Mouse (Mus musculus): Measurements from ENCODE around the gene Cacng4. TPM values are rescaled to one million over a fixed set of nuclear protein-coding genes. Genes with fewer than 3 reads are reported as not detected.

Gene Cacng4
- polyA plus RNA-seq, 1 experiment = 0.14 TPM

- H3K4me2 ChIP-seq (ENCODE audit: low read depth) = peak overlapping the region; percentile 73
- no peaks in the 10 kb centered on the region for H3K36me3 ChIP-seq (ENCODE audit: control insufficient read depth, insufficient read depth)
- H3K79me2 ChIP-seq (ENCODE audit: control insufficient read depth, insufficient read depth) = no peaks in the 10 kb centered on the region
- H3K27me3 ChIP-seq (ENCODE audit: control insufficient read depth, insufficient read depth, insufficient read length) = no peaks in the 10 kb centered on the region
- H3ac ChIP-seq (ENCODE audit: control insufficient read depth, insufficient read length) = no peak overlapping the region
- TF ChIP-seq E2F4 (IDR thresholded peaks at IDR 0.05; ENCODE audit: insufficient read depth) (no peak), USF1 (IDR thresholded peaks at IDR 0.05; ENCODE audit: low read depth) (no peak), SRF (IDR thresholded peaks at IDR 0.05; ENCODE audit: control insufficient read depth, insufficient read length, low read depth) (peak; percentile 26), MAX (IDR thresholded peaks at IDR 0.05; ENCODE audit: low read depth) (no peak), TCF12 (IDR thresholded peaks at IDR 0.05; ENCODE audit: insufficient read depth, poor library complexity, severe bottlenecking) (peak; percentile 86), TCF3 (IDR thresholded peaks at IDR 0.05; ENCODE audit: insufficient read length, low read depth) (peak; percentile 82), MYOG (IDR thresholded peaks at IDR 0.05; ENCODE audit: control insufficient read depth in 1 of 3, insufficient read depth in 1 of 3, insufficient read length in 2 of 3, low read depth in 2 of 3) (peak; percentile 92 to 99 (median 97)), POLR2AphosphoS2 (IDR thresholded peaks at IDR 0.05; ENCODE audit: insufficient read length, low read depth) (no peak), REST (IDR thresholded peaks at IDR 0.05; ENCODE audit: insufficient read depth, insufficient read length) (no peak), CEBPB (IDR thresholded peaks at IDR 0.05; ENCODE audit: insufficient read depth, poor library complexity, severe bottlenecking) (peak; percentile 38; the same call in 1 of the 2 replicates), MYOD1 (IDR thresholded peaks at IDR 0.05; ENCODE audit: control insufficient read depth in 1 of 3, insufficient read length in 2 of 3, low read depth in 2 of 3) (peak; percentile 79 to 99 (median 91))
- no peak overlapping the region for H3K4me3 ChIP-seq
Measured at GRCm38 (mm10) chr11:107731498-107731897, 62.9 kb downstream of the Cacng4 start.

GRCm38 (mm10) chr11:107730940-107731339 lies 63.4 kb downstream of the Cacng4 start:
- TF ChIP-seq POLR2AphosphoS2 (IDR thresholded peaks at IDR 0.05; ENCODE audit: insufficient read length, low read depth) (no peak), MYOG (IDR thresholded peaks at IDR 0.05; ENCODE audit: control insufficient read depth in 1 of 3, insufficient read depth in 1 of 3, insufficient read length in 2 of 3, low read depth in 2 of 3) (peak in 1 of 3 experiments; percentile 18), SRF (IDR thresholded peaks at IDR 0.05; ENCODE audit: control insufficient read depth, insufficient read length, low read depth) (no peak), MYOD1 (IDR thresholded peaks at IDR 0.05; ENCODE audit: control insufficient read depth in 1 of 3, insufficient read length in 2 of 3, low read depth in 2 of 3) (peak in 1 of 3 experiments; percentile 16), REST (IDR thresholded peaks at IDR 0.05; ENCODE audit: insufficient read depth, insufficient read length) (no peak), POLR2A (IDR thresholded peaks at IDR 0.05; ENCODE audit: insufficient read length, low read depth) (peak; percentile 31), CEBPB (IDR thresholded peaks at IDR 0.05; ENCODE audit: insufficient read depth, poor library complexity, severe bottlenecking) (no peak), MAX (IDR thresholded peaks at IDR 0.05; ENCODE audit: low read depth) (no peak), USF1 (IDR thresholded peaks at IDR 0.05; ENCODE audit: low read depth) (peak; percentile 11), E2F4 (IDR thresholded peaks at IDR 0.05; ENCODE audit: insufficient read depth) (no peak), TCF12 (IDR thresholded peaks at IDR 0.05; ENCODE audit: insufficient read depth, poor library complexity, severe bottlenecking) (no peak), TCF3 (IDR thresholded peaks at IDR 0.05; ENCODE audit: insufficient read length, low read depth) (no peak)
- H3K36me3 ChIP-seq (ENCODE audit: control insufficient read depth, insufficient read depth) = no peaks in the 10 kb centered on the region
- H3K4me3 ChIP-seq = no peak overlapping the region
- no peak overlapping the region for H3ac ChIP-seq (ENCODE audit: control insufficient read depth, insufficient read length)
- no peaks in the 10 kb centered on the region for H3K79me2 ChIP-seq (ENCODE audit: control insufficient read depth, insufficient read depth)
- no peaks in the 10 kb centered on the region for H3K27me3 ChIP-seq (ENCODE audit: control insufficient read depth, insufficient read depth, insufficient read length)
- peak overlapping the region; percentile 73 for H3K4me2 ChIP-seq (ENCODE audit: low read depth)

- Histone ChIP-seq H3K4me2 (ENCODE audit: low read depth) (peak overlapping the region; percentile 77), H3K4me3 (no peak overlapping the region), H3K27me3 (ENCODE audit: control insufficient read depth, insufficient read depth, insufficient read length) (no peaks in the 10 kb centered on the region), H3K79me2 (ENCODE audit: control insufficient read depth, insufficient read depth) (no peaks in the 10 kb centered on the region), H3ac (ENCODE audit: control insufficient read depth, insufficient read length) (no peak overlapping the region), H3K36me3 (ENCODE audit: control insufficient read depth, insufficient read depth) (no peaks in the 10 kb centered on the region)
- no peak for TF ChIP-seq SRF (IDR thresholded peaks at IDR 0.05; ENCODE audit: control insufficient read depth, insufficient read length, low read depth)
- TF ChIP-seq CEBPB (IDR thresholded peaks at IDR 0.05; ENCODE audit: insufficient read depth, poor library complexity, severe bottlenecking) = 0 out of 2 replicates have a peak, but pooled peaks have one; percentile 1
- TF ChIP-seq MYOD1 (IDR thresholded peaks at IDR 0.05; ENCODE audit: control insufficient read depth in 1 of 3, insufficient read length in 2 of 3, low read depth in 2 of 3) = peak in 1 of 3 experiments; percentile 34
Measured at GRCm38 (mm10) chr11:107729141-107729540, 65.2 kb downstream of the Cacng4 start.

- Histone ChIP-seq H3K27me3 (ENCODE audit: control insufficient read depth, insufficient read depth, insufficient read length) (no peaks in the 10 kb centered on the region), H3K36me3 (ENCODE audit: control insufficient read depth, insufficient read depth) (no peaks in the 10 kb centered on the region), H3K4me3 (no peak overlapping the region), H3K79me2 (ENCODE audit: control insufficient read depth, insufficient read depth) (no peaks in the 10 kb centered on the region), H3K4me2 (ENCODE audit: low read depth) (peak overlapping the region; percentile 77), H3ac (ENCODE audit: control insufficient read depth, insufficient read length) (no peak overlapping the region)
- TF ChIP-seq REST (IDR thresholded peaks at IDR 0.05; ENCODE audit: insufficient read depth, insufficient read length) = no peak
- peak; percentile 88 for TF ChIP-seq TCF12 (IDR thresholded peaks at IDR 0.05; ENCODE audit: insufficient read depth, poor library complexity, severe bottlenecking)
- TF ChIP-seq USF1 (IDR thresholded peaks at IDR 0.05; ENCODE audit: low read depth) = no peak
- peak; percentile 54 to 99 (median 91) for TF ChIP-seq MYOG (IDR thresholded peaks at IDR 0.05; ENCODE audit: control insufficient read depth in 1 of 3, insufficient read depth in 1 of 3, insufficient read length in 2 of 3, low read depth in 2 of 3)
- peak; percentile 5 to 97 (median 91) for TF ChIP-seq MYOD1 (IDR thresholded peaks at IDR 0.05; ENCODE audit: control insufficient read depth in 1 of 3, insufficient read length in 2 of 3, low read depth in 2 of 3)
- peak; percentile 84 for TF ChIP-seq TCF3 (IDR thresholded peaks at IDR 0.05; ENCODE audit: insufficient read length, low read depth)
- TF ChIP-seq CEBPB (IDR thresholded peaks at IDR 0.05; ENCODE audit: insufficient read depth, poor library complexity, severe bottlenecking) = no peak
- no peak for TF ChIP-seq SRF (IDR thresholded peaks at IDR 0.05; ENCODE audit: control insufficient read depth, insufficient read length, low read depth)
- no peak for TF ChIP-seq POLR2AphosphoS2 (IDR thresholded peaks at IDR 0.05; ENCODE audit: insufficient read length, low read depth)
- TF ChIP-seq E2F4 (IDR thresholded peaks at IDR 0.05; ENCODE audit: insufficient read depth) = no peak
- peak; percentile 29 for TF ChIP-seq POLR2A (IDR thresholded peaks at IDR 0.05; ENCODE audit: insufficient read length, low read depth)
- TF ChIP-seq MAX (IDR thresholded peaks at IDR 0.05; ENCODE audit: low read depth) = no peak
Measured at GRCm38 (mm10) chr11:107728073-107728863, 66.1 kb downstream of the Cacng4 start.

Data from myocyte (in vitro differentiated cells).